Mouse (Mus musculus): ENCODE data around the gene Gen1. TPM values are rescaled to one million over a fixed set of nuclear protein-coding genes. Genes with fewer than 3 reads are reported as not detected.

Gene Gen1
- polyA plus RNA-seq, 1 experiment, result 0.19 TPM

DNA sequence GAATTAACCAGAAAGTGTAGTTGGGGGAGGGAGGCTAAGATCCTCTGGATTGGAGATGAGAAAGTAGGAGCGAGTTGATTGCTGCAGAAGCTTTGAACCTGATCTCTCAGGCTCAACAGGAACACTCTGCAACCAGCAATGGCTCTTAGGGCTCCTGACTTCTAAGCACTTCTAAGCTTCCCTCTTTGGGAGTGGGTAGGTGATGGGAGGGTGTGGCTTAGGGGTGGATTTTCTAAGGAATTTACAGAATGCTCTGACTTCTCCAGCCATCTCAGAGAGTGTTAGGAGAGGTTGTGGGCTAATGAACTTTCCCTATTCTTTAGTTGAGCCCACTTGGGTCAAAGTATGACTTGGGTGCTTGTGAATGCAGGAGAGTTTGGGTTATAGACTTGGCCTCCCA, 39.5 kb downstream of the Gen1 start:
- H3K4me1 ChIP-seq (ENCODE audit: control insufficient read depth, insufficient read depth, low read length), result peaks cover 6% of the 10 kb centered on the region; the same call in 1 of the 2 replicates
- DNase-seq, result no peak
- no peaks in the 10 kb centered on the region for H3K27me3 ChIP-seq (replicated peaks; ENCODE audit: control insufficient read depth, insufficient read depth, low read length)
- TF ChIP-seq POLR2A (IDR thresholded peaks at IDR 0.05; ENCODE audit: low read depth, low read length) (no peak), CTCF (conservative IDR thresholded peaks at IDR 0.05; ENCODE audit: insufficient read depth, insufficient read length, low read depth, low read length) (no peak)
- no peak overlapping the region for H3K4me3 ChIP-seq (ENCODE audit: insufficient read depth, low read depth, low read length)
- H3K36me3 ChIP-seq (ENCODE audit: control insufficient read depth, insufficient read depth, low read length), result no peaks in the 10 kb centered on the region
- no peak overlapping the region for H3K27ac ChIP-seq (ENCODE audit: insufficient read depth, low read depth, low read length)
- 79% methylated on average over 1 of the region's 1 CpGs for WGBS

GRCm38 (mm10) chr12:11224722-11225121, 40.9 kb downstream of the Gen1 start:
- 17% methylated on average over 5 of the region's 5 CpGs for WGBS

GRCm38 (mm10) chr12:11223090-11223489, 42.5 kb downstream of the Gen1 start:
- peaks cover 6% of the 10 kb centered on the region; the same call in 1 of the 2 replicates for H3K4me1 ChIP-seq (ENCODE audit: control insufficient read depth, insufficient read depth, low read length)
- TF ChIP-seq POLR2A (IDR thresholded peaks at IDR 0.05; ENCODE audit: low read depth, low read length), result no peak
- no peak for TF ChIP-seq CTCF (conservative IDR thresholded peaks at IDR 0.05; ENCODE audit: insufficient read depth, insufficient read length, low read depth, low read length)

More at GRCm38 (mm10) chr12:11224722-11225121, 40.9 kb downstream of the Gen1 start:
- no peak for DNase-seq
- no peaks in the 10 kb centered on the region for H3K36me3 ChIP-seq (ENCODE audit: control insufficient read depth, insufficient read depth, low read length)
- no peak overlapping the region for H3K27ac ChIP-seq (ENCODE audit: insufficient read depth, low read depth, low read length)
- TF ChIP-seq POLR2A (IDR thresholded peaks at IDR 0.05; ENCODE audit: low read depth, low read length), result no peak
- TF ChIP-seq CTCF (conservative IDR thresholded peaks at IDR 0.05; ENCODE audit: insufficient read depth, insufficient read length, low read depth, low read length), result no peak
- H3K4me3 ChIP-seq (ENCODE audit: insufficient read depth, low read depth, low read length), result no peak overlapping the region
- no peaks in the 10 kb centered on the region for H3K27me3 ChIP-seq (replicated peaks; ENCODE audit: control insufficient read depth, insufficient read depth, low read length)
- peaks cover 6% of the 10 kb centered on the region; the same call in 1 of the 2 replicates for H3K4me1 ChIP-seq (ENCODE audit: control insufficient read depth, insufficient read depth, low read length)

GRCm38 (mm10) chr12:11222566-11222965, 43.0 kb downstream of the Gen1 start:
- no peaks in the 10 kb centered on the region for H3K36me3 ChIP-seq (ENCODE audit: control insufficient read depth, insufficient read depth, low read length)
- H3K27me3 ChIP-seq (replicated peaks; ENCODE audit: control insufficient read depth, insufficient read depth, low read length), result 0 out of 2 replicates have a peak, but pooled peaks cover 1% of the 10 kb centered on the region
- no peak overlapping the region for H3K4me3 ChIP-seq (ENCODE audit: insufficient read depth, low read depth, low read length)
- no peak for DNase-seq
- H3K27ac ChIP-seq (ENCODE audit: insufficient read depth, low read depth, low read length), result no peak overlapping the region
- H3K4me1 ChIP-seq (ENCODE audit: control insufficient read depth, insufficient read depth, low read length), result peaks cover 6% of the 10 kb centered on the region; the same call in 1 of the 2 replicates
- TF ChIP-seq CTCF (conservative IDR thresholded peaks at IDR 0.05; ENCODE audit: insufficient read depth, insufficient read length, low read depth, low read length) (no peak), POLR2A (IDR thresholded peaks at IDR 0.05; ENCODE audit: low read depth, low read length) (no peak)
- WGBS, result 75% methylated on average over 3 of the region's 3 CpGs

More at GRCm38 (mm10) chr12:11223090-11223489, 42.5 kb downstream of the Gen1 start:
- Histone ChIP-seq H3K27ac (ENCODE audit: insufficient read depth, low read depth, low read length) (no peak overlapping the region), H3K36me3 (ENCODE audit: control insufficient read depth, insufficient read depth, low read length) (no peaks in the 10 kb centered on the region), H3K27me3 (replicated peaks; ENCODE audit: control insufficient read depth, insufficient read depth, low read length) (0 out of 2 replicates have a peak, but pooled peaks cover 1% of the 10 kb centered on the region), H3K4me3 (ENCODE audit: insufficient read depth, low read depth, low read length) (no peak overlapping the region)
- 74% methylated on average over 10 of the region's 10 CpGs for WGBS
- peak; percentile 8 for DNase-seq

GRCm38 (mm10) chr12:11221524-11222330, 43.9 kb downstream of the Gen1 start:
- 62% methylated on average over 20 of the region's 20 CpGs for WGBS
- H3K4me3 ChIP-seq (ENCODE audit: insufficient read depth, low read depth, low read length), result no peak overlapping the region

DNA sequence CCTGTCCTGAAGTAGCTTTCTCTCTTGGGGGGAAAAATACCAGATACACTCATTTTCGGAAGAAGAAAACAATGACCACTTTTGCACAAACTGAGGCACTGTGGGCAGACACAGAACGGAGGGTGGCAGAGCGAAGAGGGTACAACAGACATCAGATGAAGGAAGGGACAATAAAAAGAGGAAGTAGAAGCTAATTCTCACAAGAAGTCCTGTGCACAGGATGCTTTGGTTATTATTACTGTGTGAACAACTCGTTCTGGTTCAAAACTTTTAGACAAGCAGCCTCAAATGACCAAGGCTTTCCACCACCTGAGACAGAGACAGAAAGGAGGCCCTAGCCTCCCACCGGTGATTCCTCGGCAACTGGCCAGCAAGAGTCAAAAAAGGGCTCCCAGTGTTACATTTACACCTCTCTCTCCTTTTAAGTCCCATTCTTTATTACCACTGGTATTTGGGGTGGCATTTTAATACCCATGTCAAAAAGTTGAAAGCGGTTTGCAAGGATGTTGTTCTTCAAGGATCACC, 47.8 kb downstream of the Gen1 start:
- H3K27ac ChIP-seq (ENCODE audit: insufficient read depth, low read depth, low read length), result no peak overlapping the region
- no peaks in the 10 kb centered on the region for H3K4me1 ChIP-seq (ENCODE audit: control insufficient read depth, insufficient read depth, low read length)
- no peak for TF ChIP-seq CTCF (conservative IDR thresholded peaks at IDR 0.05; ENCODE audit: insufficient read depth, insufficient read length, low read depth, low read length)
- no peak for TF ChIP-seq POLR2A (IDR thresholded peaks at IDR 0.05; ENCODE audit: low read depth, low read length)
- no peak overlapping the region for H3K4me3 ChIP-seq (ENCODE audit: insufficient read depth, low read depth, low read length)
- WGBS, result 45% methylated on average over 7 of the region's 7 CpGs
- H3K27me3 ChIP-seq (replicated peaks; ENCODE audit: control insufficient read depth, insufficient read depth, low read length), result 0 out of 2 replicates have a peak, but pooled peaks cover 1% of the 10 kb centered on the region
- DNase-seq, result no peak
- no peaks in the 10 kb centered on the region for H3K36me3 ChIP-seq (ENCODE audit: control insufficient read depth, insufficient read depth, low read length)

More at GRCm38 (mm10) chr12:11221524-11222330, 43.9 kb downstream of the Gen1 start:
- peaks cover 5% of the 10 kb centered on the region; the same call in 1 of the 2 replicates for H3K4me1 ChIP-seq (ENCODE audit: control insufficient read depth, insufficient read depth, low read length)
- no peaks in the 10 kb centered on the region for H3K36me3 ChIP-seq (ENCODE audit: control insufficient read depth, insufficient read depth, low read length)
- DNase-seq, result no peak
- no peak overlapping the region for H3K27ac ChIP-seq (ENCODE audit: insufficient read depth, low read depth, low read length)
- TF ChIP-seq POLR2A (IDR thresholded peaks at IDR 0.05; ENCODE audit: low read depth, low read length), result no peak
- TF ChIP-seq CTCF (conservative IDR thresholded peaks at IDR 0.05; ENCODE audit: insufficient read depth, insufficient read length, low read depth, low read length), result no peak
- H3K27me3 ChIP-seq (replicated peaks; ENCODE audit: control insufficient read depth, insufficient read depth, low read length), result 0 out of 2 replicates have a peak, but pooled peaks cover 1% of the 10 kb centered on the region

- Histone ChIP-seq H3K4me3 (ENCODE audit: insufficient read depth, low read depth, low read length) (no peak overlapping the region), H3K36me3 (ENCODE audit: control insufficient read depth, insufficient read depth, low read length) (no peaks in the 10 kb centered on the region), H3K4me1 (ENCODE audit: control insufficient read depth, insufficient read depth, low read length) (no peaks in the 10 kb centered on the region), H3K27ac (ENCODE audit: insufficient read depth, low read depth, low read length) (no peak overlapping the region), H3K27me3 (replicated peaks; ENCODE audit: control insufficient read depth, insufficient read depth, low read length) (0 out of 2 replicates have a peak, but pooled peaks cover 1% of the 10 kb centered on the region)
- WGBS, result 84% methylated on average over 3 of the region's 3 CpGs
- TF ChIP-seq POLR2A (IDR thresholded peaks at IDR 0.05; ENCODE audit: low read depth, low read length) (no peak), CTCF (conservative IDR thresholded peaks at IDR 0.05; ENCODE audit: insufficient read depth, insufficient read length, low read depth, low read length) (no peak)
- DNase-seq, result no peak
These were observed 49.1 kb downstream of the Gen1 start for GRCm38 (mm10) chr12:11216454-11216853.

Measured in kidney, adult 2 months (tissue).